Mouse (Mus musculus) spleen, adult 2 months (tissue): ENCODE results near the gene Phpt1.

Experiments used
- CTCF ChIP-seq: fragments of 200-500 bp; IDR thresholded peaks from 2 replicates; pipeline ENCODE4 v1.5.1; 2011; ENCODE audit warnings: mild to moderate bottlenecking, inconsistent platforms; ENCODE audit not compliant: insufficient read depth, insufficient read length, insufficient replicate concordance; ENCODE audit errors: extremely low read depth
- POLR2A ChIP-seq: fragments of 200-500 bp; IDR thresholded peaks from 2 replicates; pipeline ENCODE4 v1.6.1; 2011; ENCODE audit warnings: low read depth, low read length, inconsistent platforms

DNA sequence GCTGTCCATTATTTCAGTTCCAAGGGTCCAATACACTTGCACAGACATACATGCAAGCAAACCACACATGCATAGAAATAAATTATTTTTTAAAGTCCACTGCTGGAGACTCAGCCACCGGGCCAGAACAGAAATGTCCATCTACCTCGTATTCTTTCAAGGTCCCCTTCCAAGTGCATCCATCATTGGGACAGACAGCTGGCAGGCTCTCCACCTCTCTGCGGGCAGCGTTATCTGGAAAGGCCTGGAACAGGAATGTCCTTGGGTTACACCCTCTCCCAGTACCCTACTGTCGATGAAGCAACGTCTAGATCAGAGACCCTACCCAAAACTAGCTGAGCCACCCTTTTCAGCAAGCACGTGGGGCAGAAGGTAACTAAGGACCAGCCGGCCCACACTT is 38.5 kb downstream of the Phpt1 start:
- no peak for TF ChIP-seq CTCF
- TF ChIP-seq POLR2A = no peak
